Mouse (Mus musculus): Measurements from ENCODE around the gene Ifne. TPM values are rescaled to one million over a fixed set of nuclear protein-coding genes. Genes with fewer than 3 reads are reported as not detected.
"Not testable (repeated sequence)": the region's sequence is repeated elsewhere in the genome, so short reads cannot be mapped to it uniquely, and the experiment has no call there.

The Ifne gene
- total RNA-seq, 2 experiments from 2014 or later: not detected

DNA sequence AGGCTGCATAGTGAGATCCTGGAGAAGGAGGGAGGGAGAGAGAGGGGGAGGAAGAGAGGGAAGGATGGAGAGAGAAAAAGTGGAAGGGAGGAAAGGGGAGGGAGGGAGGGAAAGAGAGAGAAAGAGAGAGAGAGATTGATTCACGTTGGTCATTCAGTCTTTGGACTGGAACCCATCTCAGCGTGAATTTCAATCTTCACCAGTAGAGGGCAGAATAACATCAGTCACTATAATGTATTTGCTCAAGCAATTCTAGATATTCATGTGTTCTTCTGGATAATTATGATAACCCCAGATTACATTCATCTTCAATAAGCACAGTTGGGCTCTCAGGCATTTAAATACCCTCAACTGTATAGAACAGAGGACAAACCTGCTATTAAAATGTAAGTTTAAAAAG, 7.3 kb downstream of the Ifne start:
- no peak for DNase-seq
- intact Hi-C loops (cut with DNase I; ENCODE audit: low total_unique reads): loop anchor here (2.0 kb wide), 1 partner anchor 256 kb away; no protein-coding TSS in a partner anchor

DNA sequence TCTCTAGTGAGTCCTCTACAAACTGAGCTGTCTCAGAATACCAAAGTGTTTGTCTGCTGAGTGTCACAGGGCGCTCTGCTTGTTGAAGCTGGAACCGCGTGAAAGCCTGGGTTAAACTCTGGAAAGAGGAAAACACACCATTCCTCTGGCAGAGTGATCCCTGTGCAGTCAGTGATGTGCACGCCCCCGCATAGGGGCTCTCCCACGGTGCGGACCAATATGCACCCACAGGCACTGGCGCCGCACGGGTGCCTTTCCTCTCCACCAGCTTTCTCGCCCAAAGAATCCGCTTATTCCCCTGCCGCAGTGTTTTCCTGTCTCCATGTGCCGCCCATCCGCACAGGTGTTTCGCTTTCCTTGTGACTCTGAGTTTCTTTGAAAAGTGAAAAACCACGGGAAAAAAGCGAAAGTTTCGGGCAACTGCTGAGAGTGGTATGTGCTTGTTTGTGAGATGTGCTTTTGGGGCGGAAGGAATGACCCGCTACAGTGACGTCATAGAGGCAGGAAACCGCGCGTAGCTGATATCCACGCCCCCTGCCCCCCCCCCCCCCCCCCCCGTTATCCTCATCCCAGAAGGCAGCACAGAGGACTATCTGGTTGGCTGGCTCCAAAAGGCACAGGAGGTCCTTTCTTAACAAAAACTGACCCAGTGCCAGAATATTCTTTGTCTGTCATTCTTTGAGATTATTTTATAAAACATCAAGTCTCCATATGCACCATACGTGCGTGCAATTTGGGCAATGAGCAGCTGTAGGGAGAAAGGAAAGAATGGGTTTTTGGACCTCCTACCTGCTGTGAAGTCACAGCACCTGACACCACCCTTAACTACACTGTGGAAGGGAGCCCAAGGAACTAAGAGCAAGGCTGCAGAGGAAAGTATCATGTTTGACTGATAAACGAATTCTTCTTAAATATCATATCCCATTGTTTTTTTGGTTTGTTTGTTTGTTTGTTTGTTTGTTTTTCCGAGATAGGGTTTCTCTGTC, 11.8 kb downstream of the Ifne start:
- DNase-seq: no peak
- intact Hi-C loops (cut with DNase I; ENCODE audit: low total_unique reads): no loop called here

DNA sequence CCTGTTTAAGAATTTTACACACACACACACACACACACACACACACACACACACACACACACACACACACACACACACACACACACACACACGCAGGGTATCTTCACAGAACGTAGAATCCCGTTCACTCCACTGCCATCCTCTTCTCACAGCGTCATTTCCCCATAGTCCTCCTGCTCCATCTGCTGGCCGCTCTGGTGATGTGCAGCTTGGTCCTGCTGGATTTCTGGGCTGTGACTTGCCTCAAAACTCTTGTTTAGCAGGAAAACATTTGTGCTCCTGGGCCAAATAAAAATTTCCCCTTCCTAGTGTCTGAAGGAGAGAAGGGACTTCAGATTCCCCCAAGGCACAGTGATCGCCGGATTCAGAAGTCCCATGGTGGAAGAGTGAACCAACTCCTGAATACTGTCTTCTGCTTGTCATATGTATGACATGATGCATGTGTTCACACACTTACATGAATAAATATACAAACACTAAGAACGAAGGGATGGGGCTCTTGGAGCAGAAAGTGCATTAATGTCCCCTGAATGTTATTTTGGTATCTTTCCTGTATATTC, 12.6 kb downstream of the Ifne start:
- peak; percentile 59 for DNase-seq
- intact Hi-C loops (cut with DNase I; ENCODE audit: low total_unique reads): no loop called here

DNA sequence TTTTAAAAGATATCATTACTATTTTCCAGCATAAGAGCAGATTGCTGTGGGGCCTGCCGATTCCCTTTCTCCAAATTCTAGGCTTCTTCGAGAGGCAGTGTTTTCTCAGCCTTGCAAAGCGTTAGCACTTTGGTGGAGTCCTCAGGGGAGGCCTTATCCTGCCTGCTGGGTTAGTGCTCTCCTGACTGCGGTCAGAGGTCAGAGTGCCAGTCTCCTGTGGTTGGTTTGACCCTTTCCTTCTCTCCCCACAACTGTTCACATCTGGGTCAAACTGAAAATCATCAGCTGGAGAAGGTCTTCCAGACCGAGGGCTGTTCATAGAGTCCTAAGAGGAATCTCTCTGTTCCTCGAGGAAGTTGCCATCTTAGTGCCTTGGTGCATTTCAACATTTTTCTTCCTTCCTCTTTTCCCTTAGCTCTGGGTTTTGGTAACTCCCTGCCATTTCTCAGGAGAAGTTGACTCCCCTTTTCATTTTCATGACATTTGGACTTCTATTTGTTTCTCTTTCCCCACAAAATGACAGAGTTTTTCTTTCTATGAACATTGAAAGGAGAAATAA, 14.9 kb downstream of the Ifne start:
- DNase-seq: no peak
- intact Hi-C loops (cut with DNase I; ENCODE audit: low total_unique reads): no loop called here

DNA sequence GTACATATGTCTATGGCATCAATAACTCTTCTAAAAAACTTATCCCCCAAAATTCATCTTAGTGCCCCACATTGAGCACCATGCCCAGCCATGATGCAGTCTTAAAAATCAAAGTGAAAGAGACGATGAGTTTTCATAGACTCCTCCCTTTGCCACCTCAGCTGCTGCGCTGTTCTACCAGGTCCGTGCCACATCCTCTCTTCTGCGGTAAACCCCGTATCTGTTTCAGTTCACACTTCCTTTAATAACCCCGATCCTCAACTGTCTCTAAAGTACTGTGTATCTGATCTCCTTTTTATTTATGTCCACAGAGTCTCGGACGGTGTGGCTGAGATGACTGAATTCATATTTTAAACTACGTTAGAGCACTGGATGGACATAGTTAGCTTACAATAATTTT, 15.4 kb downstream of the Ifne start:
- DNase-seq: no peak
- intact Hi-C loops (cut with DNase I; ENCODE audit: low total_unique reads): no loop called here

DNA sequence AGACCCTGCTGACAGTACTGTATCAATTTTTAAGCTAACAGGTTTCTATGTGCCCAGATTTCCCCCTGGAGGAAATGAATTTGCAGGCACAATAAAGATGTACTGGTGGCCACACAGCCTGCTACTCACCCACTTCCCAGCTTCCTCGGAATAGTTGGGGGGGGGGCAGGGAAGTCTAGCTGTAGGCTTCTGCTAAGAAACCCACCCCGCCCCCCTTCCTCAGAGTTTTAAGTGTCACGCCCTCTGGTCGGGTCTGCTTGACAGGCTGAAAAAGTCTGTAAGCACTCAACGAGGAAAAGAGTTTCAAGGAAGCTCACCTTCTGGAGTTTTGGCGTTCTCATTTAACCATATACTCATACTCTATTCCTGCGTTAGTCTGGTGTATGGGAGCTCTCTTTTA, 16.7 kb downstream of the Ifne start:
- intact Hi-C loops (cut with DNase I; ENCODE audit: low total_unique reads): no loop called here
- DNase-seq: no peak

DNA sequence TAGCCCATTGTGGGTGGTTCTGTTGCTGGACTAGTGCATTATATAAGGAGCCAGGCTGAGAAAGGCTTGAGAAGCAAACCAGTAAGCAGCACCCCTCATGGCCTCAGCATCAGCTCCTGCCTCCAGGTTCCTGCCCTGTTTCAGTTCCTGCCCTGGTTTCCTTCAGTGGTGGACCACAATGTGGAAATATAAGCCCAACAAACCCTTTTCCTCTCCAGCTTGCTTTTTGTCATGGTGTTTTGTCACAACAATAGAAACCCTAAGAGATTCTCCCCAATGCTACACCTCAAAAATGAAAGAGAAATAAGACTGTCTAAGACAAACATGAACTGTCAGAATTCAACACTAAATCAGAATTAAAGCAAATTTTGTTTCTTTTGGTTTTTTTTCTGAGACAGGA, 20.8 kb downstream of the Ifne start:
- intact Hi-C loops (cut with DNase I; ENCODE audit: low total_unique reads): no loop called here
- no peak for DNase-seq

DNA sequence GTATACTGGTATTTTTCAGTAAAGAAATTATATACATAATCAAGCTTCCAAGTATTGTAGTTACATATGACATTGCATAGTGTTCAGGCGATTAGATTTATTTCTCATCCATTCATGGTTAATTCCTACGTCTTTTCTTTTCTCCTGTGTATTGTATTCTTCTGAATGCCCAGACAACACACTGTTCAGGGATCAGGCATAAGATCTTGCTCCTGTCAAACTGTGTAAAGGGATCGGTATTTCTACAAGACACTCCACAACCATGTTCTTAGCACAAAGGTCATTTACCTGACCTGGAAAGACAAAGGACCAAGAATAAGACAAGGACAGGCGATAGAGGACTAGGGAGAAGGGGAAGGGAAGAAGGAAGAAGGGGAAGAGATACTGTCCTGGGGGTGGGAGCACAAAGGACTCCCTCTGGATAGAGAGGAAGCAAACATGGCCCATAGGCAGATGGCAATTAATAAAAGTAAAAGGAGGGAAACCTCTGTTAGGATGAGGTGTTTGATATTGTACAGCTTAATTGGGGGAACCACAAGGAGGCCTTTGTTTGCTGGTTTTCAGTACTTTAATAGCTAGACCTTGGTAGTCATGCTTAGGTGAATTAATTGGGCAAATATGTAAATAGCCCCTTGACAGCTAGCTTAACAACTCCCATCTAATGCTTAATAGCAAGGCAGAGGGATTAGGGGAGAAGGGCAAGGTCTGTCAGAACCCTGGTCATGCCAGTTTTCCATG, 28.8 kb downstream of the Ifne start:
- intact Hi-C loops (cut with DNase I; ENCODE audit: low total_unique reads): no loop called here
- no peak for DNase-seq

DNA sequence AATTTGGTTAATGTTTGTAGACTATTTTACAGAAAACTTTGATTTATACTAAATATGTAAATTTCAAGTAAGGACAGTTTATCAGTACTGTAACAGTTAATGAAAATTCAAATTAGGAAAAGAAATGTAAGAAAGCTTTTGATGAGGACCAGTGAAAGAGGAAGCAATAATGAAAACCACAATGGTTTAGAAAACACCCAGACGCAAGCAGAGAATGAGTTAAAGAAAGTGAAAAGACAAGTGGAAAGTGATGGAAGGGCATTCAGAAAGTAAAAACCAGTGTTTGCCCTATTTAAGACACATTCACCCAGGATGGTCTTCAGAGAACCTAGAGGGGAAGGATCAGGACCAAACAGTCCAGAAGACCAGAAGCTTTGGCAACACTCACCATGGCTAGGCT, 30.3 kb downstream of the Ifne start, which contains the start of gene Ifna1:
Ifna1 (plus strand) TSS at position 390 of the 400 bp plus-strand sequence.
- intact Hi-C loops (cut with DNase I; ENCODE audit: low total_unique reads): no loop called here
- DNase-seq: no peak

DNA sequence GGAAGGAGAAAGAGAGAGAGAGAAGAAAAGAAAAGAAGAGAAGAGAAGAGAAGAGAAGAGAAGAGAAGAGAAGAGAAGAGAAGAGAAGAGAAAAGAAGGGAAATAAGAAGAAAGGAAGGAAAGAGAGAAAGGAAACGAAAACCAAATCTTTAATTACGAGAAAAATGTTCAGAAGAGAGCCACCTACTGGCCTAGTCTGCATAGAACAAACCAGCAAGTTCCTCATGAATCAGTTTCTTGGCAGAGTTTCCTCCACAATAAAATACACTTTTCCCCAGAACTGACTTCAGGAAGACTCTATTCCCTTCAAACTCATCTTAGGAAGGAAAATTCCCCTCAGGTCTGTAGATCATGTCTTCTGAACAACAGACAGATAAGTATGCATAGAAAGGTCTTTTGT, 34.7 kb downstream of the Ifne start:
- no peak for DNase-seq
- intact Hi-C loops (cut with DNase I; ENCODE audit: low total_unique reads): no loop called here

DNA sequence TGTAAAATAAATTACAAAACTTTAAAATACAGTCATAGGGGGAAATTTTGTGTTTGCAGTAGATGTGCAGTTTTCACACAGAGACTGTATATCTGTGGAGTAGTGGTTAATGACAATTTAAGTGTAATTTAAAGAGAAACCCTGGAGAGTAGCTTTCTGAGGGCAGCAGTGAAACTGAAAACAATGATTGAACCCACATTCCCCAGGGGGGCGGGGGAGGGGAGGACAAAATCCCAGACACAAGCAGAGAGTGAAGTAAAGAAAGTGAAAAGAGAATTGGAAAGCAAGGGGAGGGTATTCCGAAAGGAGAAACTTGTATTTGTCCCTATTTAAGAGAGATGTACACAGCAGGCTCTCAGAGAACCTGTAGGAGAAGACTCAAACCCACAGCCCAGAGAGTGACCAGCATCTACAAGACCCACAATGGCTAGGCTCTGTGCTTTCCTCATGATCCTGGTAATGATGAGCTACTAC, 38.5 kb downstream of the Ifne start, which contains the start of gene Ifna4:
Ifna4 (plus strand) TSS at position 424 of the 474 bp plus-strand sequence.
- intact Hi-C loops (cut with DNase I; ENCODE audit: low total_unique reads): no loop called here
- DNase-seq: no peak

DNA sequence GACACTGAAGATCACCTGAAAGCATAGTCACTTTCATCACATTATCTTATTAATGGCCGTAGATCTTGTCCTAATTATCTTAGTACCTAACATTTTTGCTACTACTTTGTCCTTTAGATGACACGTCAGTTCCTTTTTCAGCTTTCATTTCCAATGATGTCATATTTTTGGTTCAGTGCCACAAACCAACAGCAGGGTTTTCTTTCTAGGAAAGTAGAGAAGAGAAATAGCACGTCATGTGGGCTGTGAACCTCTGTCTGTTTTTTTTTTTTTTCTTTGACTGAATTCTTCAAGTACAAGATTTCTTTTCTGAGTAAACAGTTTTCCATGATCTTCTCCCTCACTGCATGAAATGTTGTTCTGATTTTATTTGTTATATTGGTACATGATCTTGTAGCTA, 39.9 kb downstream of the Ifne start:
- DNase-seq: no peak
- intact Hi-C loops (cut with DNase I; ENCODE audit: low total_unique reads): no loop called here

DNA sequence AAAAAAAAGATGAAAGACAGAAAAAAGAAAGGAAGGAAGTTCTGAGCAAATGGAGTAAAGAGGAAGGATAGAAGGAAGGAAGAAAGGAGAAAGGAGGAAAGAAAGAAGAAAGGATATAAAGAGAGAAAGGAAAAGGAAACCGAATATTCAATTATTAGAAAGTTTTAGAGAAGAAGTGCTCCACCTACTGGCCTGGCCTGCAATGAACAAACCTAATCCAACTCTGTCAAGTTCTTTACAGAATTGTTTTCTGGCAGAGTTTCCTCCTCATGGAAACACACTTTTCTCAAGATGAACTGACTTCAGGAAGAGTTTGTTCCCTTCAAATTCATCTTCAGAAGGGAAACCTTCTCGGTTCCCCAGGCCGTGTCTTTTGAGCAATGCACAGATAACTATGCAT, 41.2 kb downstream of the Ifne start:
- intact Hi-C loops (cut with DNase I; ENCODE audit: low total_unique reads): no loop called here
- no peak for DNase-seq

DNA sequence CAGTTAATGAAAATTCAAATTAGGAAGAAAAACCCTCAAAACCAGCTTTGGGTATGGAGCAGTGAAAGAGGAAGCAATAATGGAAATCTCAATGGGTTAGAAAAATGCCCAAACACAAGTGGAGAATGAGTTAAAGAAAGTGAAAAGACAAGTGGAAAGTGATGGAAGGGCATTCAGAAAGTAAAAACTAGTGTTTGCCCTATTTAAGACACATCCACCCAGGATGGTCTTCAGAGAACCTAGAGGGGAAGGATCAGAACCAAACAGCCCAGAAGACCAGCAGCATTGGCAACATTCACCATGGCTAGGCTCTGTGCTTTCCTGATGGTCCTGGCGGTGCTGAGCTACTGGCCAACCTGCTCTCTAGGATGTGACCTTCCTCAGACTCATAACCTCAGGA, 44.8 kb downstream of the Ifne start, which contains the start of gene Ifna5:
Ifna5 (plus strand) TSS at position 301 of the 400 bp plus-strand sequence.
- DNase-seq; intact Hi-C loops (cut with DNase I; ENCODE audit: low total_unique reads): not testable (repeated sequence)

DNA sequence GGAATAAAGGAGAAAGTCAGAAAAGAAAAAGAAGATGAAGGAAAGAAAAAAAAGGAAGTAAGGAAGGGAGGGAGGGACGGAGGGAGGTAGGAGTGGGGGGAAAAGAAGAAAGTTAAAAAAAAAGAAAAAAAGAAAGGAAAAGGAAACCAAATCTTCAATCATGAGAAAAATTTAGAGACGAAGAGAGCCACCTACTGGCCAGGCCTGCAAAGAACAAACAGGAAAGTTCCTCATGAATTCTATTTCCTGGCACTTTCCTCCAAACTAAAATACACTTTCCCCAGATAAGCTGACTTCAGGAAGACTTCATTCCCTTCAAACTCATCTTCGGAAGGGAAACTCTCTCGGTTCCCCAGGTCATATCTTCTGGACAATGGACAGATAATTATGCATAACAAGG, 49.5 kb downstream of the Ifne start:
- intact Hi-C loops (cut with DNase I; ENCODE audit: low total_unique reads): no loop called here
- peak; percentile 5 for DNase-seq

Small RNA genes lying within 50 kb of the gene (microRNA-seq; reads per million reads assigned to microRNA genes)
- 19.4 to 33.1 reads per million in 2 experiments for gene Mir31

Other genes with a start within 250 kb of the Ifne start
- not detected for gene C87499, start 245.8 kb downstream of the Ifne start, total RNA-seq (2021)
- gene Ifna13, start 235.7 kb downstream of the Ifne start, total RNA-seq (2021): not detected
- not detected for gene Ifna16, start 203.3 kb downstream of the Ifne start, total RNA-seq (2021)
- gene Ifna2, start 196.3 kb downstream of the Ifne start, total RNA-seq (2021): not detected
- not detected for gene Ifnab, start 188.8 kb downstream of the Ifne start, total RNA-seq (2021)
- gene Gm26566, start 158.4 kb downstream of the Ifne start, total RNA-seq (2021): under 1 TPM in 1 of 2 experiments, not detected in 1; 0.41 TPM
- 10 to 100 TPM; 51.0 to 57.1 TPM for gene Klhl9, start 157.7 kb downstream of the Ifne start, total RNA-seq (2021)
- gene Gm13271, start 125.3 kb downstream of the Ifne start, total RNA-seq (2021): not detected
- gene Gm13283, start 120.1 kb downstream of the Ifne start, total RNA-seq (2021): not detected
- gene Gm13290, start 106.4 kb downstream of the Ifne start, total RNA-seq (2021): not detected
- gene Gm13289, start 103.3 kb downstream of the Ifne start, total RNA-seq (2021): not detected
- not detected for gene Gm13272, start 100.4 kb downstream of the Ifne start, total RNA-seq (2021)
- gene Ifnz, start 98.1 kb downstream of the Ifne start, total RNA-seq (2021): not detected
- not detected for gene Gm13276, start 94.5 kb downstream of the Ifne start, total RNA-seq (2021)
- not detected for gene Gm13277, start 91.6 kb downstream of the Ifne start, total RNA-seq (2021)
- gene Gm13278, start 88.7 kb downstream of the Ifne start, total RNA-seq (2021): not detected
- gene Gm13275, start 85.7 kb downstream of the Ifne start, total RNA-seq (2021): not detected
- not detected for gene Gm13279, start 82.8 kb downstream of the Ifne start, total RNA-seq (2021)
- not detected for gene Gm13285, start 80.5 kb downstream of the Ifne start, total RNA-seq (2021)
- gene Gm13287, start 76.9 kb downstream of the Ifne start, total RNA-seq (2021): not detected
- gene Gm13288, start 74.7 kb downstream of the Ifne start, total RNA-seq (2021): not detected
- gene Ifna7, start 64.0 kb downstream of the Ifne start, total RNA-seq (2021): not detected
- not detected for gene Ifna11, start 60.2 kb downstream of the Ifne start, total RNA-seq (2021)
- not detected for gene Ifna6, start 52.8 kb downstream of the Ifne start, total RNA-seq (2021)
- not detected for gene Ifna5, start 44.7 kb downstream of the Ifne start, total RNA-seq (2021)
- not detected for gene Ifna4, start 38.3 kb downstream of the Ifne start, total RNA-seq (2021)
- gene Ifna1, start 30.1 kb downstream of the Ifne start, total RNA-seq (2021): not detected

All from gastrocnemius, postnatal 14 days (tissue).